Mouse (Mus musculus) thymus, adult 2 months (tissue): Measurements from ENCODE around the gene March9. TPM values are rescaled to one million over a fixed set of nuclear protein-coding genes. Genes with fewer than 3 reads are reported as not detected.
"Not testable (repeated sequence)": the region's sequence is repeated elsewhere in the genome, so short reads cannot be mapped to it uniquely, and the experiment has no call there.

Experiments
- DNase-seq: peaks from one replicate; pipeline ENCODE4 v3.0.0; 2021
- H3K27ac ChIP-seq: fragments of 200-500 bp; 2 replicates; pipeline ENCODE4 v1.5.1; 2012; ENCODE audit warnings: low read length, control low read depth; ENCODE audit not compliant: control insufficient read depth, insufficient read depth
- H3K27me3 ChIP-seq: fragments of 200-500 bp; 2 replicates; pipeline ENCODE4 v1.6.1; 2012; ENCODE audit warnings: mild to moderate bottlenecking, low read length, moderate library complexity, mixed read lengths; ENCODE audit not compliant: control insufficient read depth, insufficient read depth
- H3K36me3 ChIP-seq: fragments of 200-500 bp; 2 replicates; pipeline ENCODE4 v1.6.1; 2012; ENCODE audit warnings: mild to moderate bottlenecking, low read length, moderate library complexity; ENCODE audit not compliant: control insufficient read depth, insufficient read depth
- H3K4me1 ChIP-seq: fragments of 200-500 bp; replicated peaks from 2 replicates; pipeline ENCODE4 v1.6.1; 2012; ENCODE audit warnings: low read length; ENCODE audit not compliant: control insufficient read depth, insufficient read depth
- H3K4me3 ChIP-seq: fragments of 200-500 bp; 2 replicates; pipeline ENCODE4 v1.5.1; 2012; ENCODE audit warnings: mild to moderate bottlenecking, low read length, control low read depth, moderate library complexity; ENCODE audit not compliant: control insufficient read depth, insufficient read depth
- CTCF ChIP-seq: fragments of 200-500 bp; IDR thresholded peaks from 2 replicates; pipeline ENCODE4 v1.5.1; 2012; ENCODE audit warnings: mild to moderate bottlenecking, control low read depth, low read length, moderate library complexity, borderline replicate concordance; ENCODE audit not compliant: control insufficient read depth, poor library complexity, insufficient read depth; ENCODE audit errors: extremely low read depth
- POLR2A ChIP-seq: fragments of 200-500 bp; IDR thresholded peaks from 2 replicates; pipeline ENCODE4 v1.6.1; 2012; ENCODE audit warnings: mild to moderate bottlenecking, low read length, control low read depth, moderate library complexity; ENCODE audit not compliant: control insufficient read depth, poor library complexity, insufficient read depth; ENCODE audit errors: extremely low read depth
- WGBS: fragments of 180-500 bp; shearing (Covaris S2); methylation state at CpG from one replicate; pipeline ENCODE4 v1.1.7; 2018; 5-methylcytosine and 5-hydroxymethylcytosine counted together
- polyA plus RNA-seq: library from polyadenylated mRNA; depleted of rRNA; stranded (reverse); fragments of >200 nt; gene quantifications from 2 replicates; pipeline ENCODE4 v1.2.3, GENCODE M21; 2012

March9 gene
- polyA plus RNA-seq, 1 experiment: 5.4 TPM

DNA sequence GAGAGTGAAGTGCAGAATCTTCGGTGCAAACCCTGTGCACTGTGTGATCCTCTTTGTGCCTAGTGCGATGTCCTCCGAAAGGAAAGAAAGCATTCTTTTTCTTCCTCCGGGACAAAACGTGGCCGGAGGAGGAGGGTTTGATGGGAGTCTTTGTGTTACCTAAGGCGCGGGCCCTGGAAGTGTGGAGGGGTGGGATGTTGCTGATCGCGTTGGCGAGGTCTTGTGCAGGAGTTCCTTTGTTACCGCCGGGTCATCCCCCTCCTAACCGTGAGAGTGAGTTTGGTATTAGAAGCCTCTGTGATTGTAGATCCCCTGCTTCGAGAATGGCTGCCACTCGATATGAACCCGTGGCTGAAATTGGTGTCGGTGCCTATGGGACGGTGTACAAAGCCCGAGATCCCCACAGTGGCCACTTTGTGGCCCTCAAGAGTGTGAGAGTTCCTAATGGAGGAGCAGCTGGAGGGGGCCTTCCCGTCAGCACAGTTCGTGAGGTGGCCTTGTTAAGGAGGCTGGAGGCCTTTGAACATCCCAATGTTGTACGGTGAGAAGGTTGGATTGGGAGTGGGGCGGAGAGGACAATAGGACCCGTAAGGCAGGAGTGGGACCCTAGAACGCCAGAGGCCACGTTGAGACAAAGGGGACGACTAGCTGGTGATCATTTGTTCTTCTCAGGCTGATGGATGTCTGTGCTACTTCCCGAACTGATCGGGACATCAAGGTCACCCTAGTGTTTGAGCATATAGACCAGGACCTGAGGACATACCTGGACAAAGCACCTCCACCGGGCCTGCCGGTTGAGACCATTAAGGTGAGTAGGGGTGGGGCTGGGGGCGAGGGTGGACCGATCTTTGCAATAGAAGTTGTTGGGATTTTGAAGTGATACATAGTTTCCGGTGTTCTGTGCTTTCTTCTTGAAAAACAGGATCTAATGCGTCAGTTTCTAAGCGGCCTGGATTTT, 4.2 kb upstream of the March9 start:
- WGBS: 7% methylated on average over 37 of the region's 37 CpGs
- DNase-seq: no peak
- Histone ChIP-seq H3K27ac (peak overlapping the region; percentile 1; the same call in 1 of the 2 replicates), H3K4me1 (peaks cover 20% of the 10 kb centered on the region), H3K36me3 (peaks cover 17% of the 10 kb centered on the region), H3K4me3 (peak overlapping the region; percentile 64), H3K27me3 (peaks cover 1% of the 10 kb centered on the region; the same call in 1 of the 2 replicates)
- no peak for TF ChIP-seq POLR2A
- no peak for TF ChIP-seq CTCF

DNA sequence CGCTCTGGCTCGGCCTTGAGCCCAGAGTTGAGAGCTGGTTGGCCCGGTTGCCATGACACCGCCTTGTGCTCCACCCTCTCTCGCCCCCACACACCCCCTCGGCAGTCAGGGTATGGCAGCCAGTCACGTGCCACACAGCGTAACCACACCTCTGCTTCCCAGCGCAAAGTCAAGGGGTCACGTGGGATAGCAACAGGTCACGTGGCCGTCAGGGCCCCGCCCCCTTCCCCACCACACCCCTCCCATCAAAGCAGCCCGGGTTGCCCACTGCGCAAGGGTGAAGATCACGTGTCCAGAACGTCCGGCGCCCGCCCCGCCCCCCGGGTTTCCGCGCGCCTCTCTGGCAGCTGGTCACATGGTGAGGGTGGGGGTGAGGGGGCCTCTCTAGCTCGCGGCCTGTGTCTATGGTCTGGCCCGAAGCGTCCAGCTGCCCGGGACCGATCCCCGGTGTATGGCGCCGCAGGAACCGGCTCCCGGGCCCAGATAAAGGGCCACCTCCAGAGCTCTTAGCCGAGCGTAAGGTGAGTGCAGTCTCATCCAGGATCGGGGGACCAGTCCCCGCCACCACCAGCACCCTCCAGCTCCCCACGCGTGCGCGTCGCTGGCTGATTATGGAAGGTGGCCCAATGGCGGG, 3.4 kb upstream of the March9 start, which contains the start of gene Cdk4:
Gene Cdk4 (plus strand): TSS at position 296 of the 634 bp plus-strand sequence.
- Histone ChIP-seq H3K4me1 (peaks cover 22% of the 10 kb centered on the region), H3K4me3 (peak within 1 kb of the TSS; percentile 64), H3K36me3 (peaks cover 17% of the 10 kb centered on the region), H3K27me3 (peaks cover 2% of the 10 kb centered on the region), H3K27ac (peak within 1 kb of the TSS; percentile 1; the same call in 1 of the 2 replicates)
- under 1% methylated on average over 46 of the region's 46 CpGs for WGBS
- peak; percentile 96 for DNase-seq
- TF ChIP-seq POLR2A (peak; percentile 56; the same call in 1 of the 2 replicates), CTCF (peak; percentile 62; the same call in 1 of the 2 replicates)

DNA sequence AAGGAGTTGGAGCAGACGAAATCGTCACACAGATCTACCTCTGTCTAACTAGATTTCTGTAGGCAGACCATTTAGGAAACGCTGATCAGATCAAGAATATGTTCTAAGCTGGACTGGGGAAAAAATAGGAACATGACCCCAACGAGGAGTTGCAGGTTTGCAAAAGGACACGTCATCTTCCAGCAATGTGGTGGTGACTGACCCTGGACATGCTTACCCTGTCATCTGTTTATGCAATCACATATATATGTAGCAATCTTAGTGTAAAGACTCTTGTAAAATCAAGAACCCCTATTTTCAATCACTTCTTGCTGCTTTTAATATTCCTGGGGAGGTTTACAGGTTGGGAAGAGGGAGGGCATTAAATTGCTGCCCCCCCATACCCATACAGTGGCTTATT, 2.5 kb upstream of the March9 start:
- H3K4me1 ChIP-seq: peaks cover 23% of the 10 kb centered on the region
- H3K27ac ChIP-seq: no peak overlapping the region
- H3K27me3 ChIP-seq: peaks cover 2% of the 10 kb centered on the region
- TF ChIP-seq CTCF: no peak
- TF ChIP-seq POLR2A: no peak
- 82% methylated on average over 5 of the region's 5 CpGs for WGBS
- no peak overlapping the region for H3K4me3 ChIP-seq
- no peak for DNase-seq
- peaks cover 17% of the 10 kb centered on the region for H3K36me3 ChIP-seq

DNA sequence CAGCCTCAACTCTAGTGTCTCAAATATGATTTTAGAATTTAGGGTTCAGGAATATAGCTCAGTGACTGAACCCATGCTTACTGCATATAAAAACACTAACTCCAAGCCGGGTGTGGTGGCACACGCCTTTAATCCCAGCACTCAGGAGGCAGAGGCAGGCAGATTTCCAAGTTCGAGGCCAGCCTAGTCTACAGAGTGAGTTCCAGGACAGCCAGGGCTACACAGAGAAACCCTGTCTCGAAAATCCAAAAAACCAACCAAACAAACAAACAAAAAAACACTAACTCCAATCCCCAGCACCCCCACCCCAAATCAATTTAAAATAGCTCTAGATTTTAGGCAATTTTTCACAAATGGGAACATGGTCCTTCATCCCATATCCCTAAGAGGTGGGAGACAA, 2.1 kb upstream of the March9 start:
- Histone ChIP-seq H3K36me3 (peaks cover 17% of the 10 kb centered on the region), H3K4me1 (peaks cover 23% of the 10 kb centered on the region)
- H3K27me3 ChIP-seq, H3K27ac ChIP-seq, DNase-seq, H3K4me3 ChIP-seq: not testable (repeated sequence)
- WGBS: 92% methylated on average over 4 of the region's 4 CpGs

DNA sequence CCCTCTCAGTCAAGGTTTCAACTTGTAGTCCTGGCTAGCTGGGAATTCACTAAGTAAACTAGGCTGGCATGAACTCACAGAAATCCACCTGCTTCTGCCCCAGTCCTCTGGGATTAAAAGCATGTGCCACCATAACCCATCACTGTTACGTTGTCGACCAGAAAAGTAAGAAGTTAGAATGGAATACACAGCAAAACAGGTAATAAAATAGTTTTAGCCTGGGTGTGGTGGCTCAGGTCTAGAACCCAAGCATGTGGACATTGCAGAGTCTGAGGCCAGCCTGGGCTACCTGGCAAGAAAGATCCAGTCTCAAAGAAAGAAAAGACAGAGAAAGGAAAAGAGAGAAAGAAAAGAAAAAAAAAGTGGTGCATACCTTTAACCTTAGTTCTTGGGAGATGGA, 1.5 kb upstream of the March9 start:
- TF ChIP-seq POLR2A (no peak), CTCF (no peak)

DNA sequence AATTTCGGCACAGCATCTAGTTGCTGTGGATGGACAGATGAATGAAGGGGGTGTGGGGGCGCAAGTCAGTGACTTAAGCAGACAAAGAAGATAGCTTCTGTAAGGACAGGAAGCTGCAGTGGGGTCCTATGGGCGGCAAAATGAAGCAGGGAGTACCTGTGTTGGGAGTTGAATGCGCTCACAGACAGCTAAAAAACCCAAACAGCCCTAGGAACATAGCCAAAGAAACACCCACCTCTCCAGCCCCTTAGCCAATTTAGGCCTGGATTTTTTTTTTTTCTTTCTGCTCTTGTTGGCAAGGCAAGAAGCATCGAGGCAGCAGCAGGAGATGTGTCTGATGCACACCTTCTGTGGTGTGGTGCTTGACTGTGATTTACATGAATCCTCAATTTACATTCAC, 1.1 kb upstream of the March9 start:
- Histone ChIP-seq H3K27me3 (peaks cover 2% of the 10 kb centered on the region), H3K4me3 (no peak overlapping the region), H3K36me3 (peaks cover 13% of the 10 kb centered on the region), H3K4me1 (peaks cover 23% of the 10 kb centered on the region), H3K27ac (no peak overlapping the region)
- TF ChIP-seq POLR2A: no peak
- no peak for TF ChIP-seq CTCF
- DNase-seq: no peak
- WGBS: 82% methylated on average over 5 of the region's 5 CpGs

More for the DNA sequence above, 1.5 kb upstream of the March9 start:
- H3K4me3 ChIP-seq: no peak overlapping the region
- WGBS: 88% methylated on average over 2 of the region's 2 CpGs
- peaks cover 2% of the 10 kb centered on the region for H3K27me3 ChIP-seq
- H3K27ac ChIP-seq: no peak overlapping the region
- DNase-seq: no peak
- H3K36me3 ChIP-seq: peaks cover 13% of the 10 kb centered on the region
- H3K4me1 ChIP-seq: peaks cover 23% of the 10 kb centered on the region
